Mouse (Mus musculus) heart, postnatal 25 days (tissue): ENCODE results near the gene Jade1. TPM values are rescaled to one million over a fixed set of nuclear protein-coding genes. Genes with fewer than 3 reads are reported as not detected.

Experiments used
- DNase-seq: peaks from one replicate; pipeline ENCODE4 v3.0.0; 2022; ENCODE audit warnings: low spot score
- intact Hi-C: fragments of 180-260 bp; cut with DNase I; formaldehyde crosslinking; loops from one replicate; pipeline ENCODE4 v1.15.1; 2025
- total RNA-seq, 2 experiments: library from RNA; stranded (reverse); gene quantifications; 2 replicates each; pipeline ENCODE4 v1.2.3; 2021

Gene Jade1
- total RNA-seq, 2 experiments from 2014 or later, result 29.9 to 36.7 TPM

- intact Hi-C loops, result loop anchor here (5.0 kb wide), 2 partner anchors 246 to 366 kb away; no protein-coding TSS in a partner anchor
These were observed 37.3 kb downstream of the Jade1 start for GRCm38 (mm10) chr3:41592805-41593204.

GRCm38 (mm10) chr3:41594097-41594879, 38.8 kb downstream of the Jade1 start:
- intact Hi-C loops, result loop anchor here (5.0 kb wide), 2 partner anchors 247 to 367 kb away; no protein-coding TSS in a partner anchor
- DNase-seq, result no peak

More at GRCm38 (mm10) chr3:41592805-41593204, 37.3 kb downstream of the Jade1 start:
- DNase-seq, result no peak

GRCm38 (mm10) chr3:41595010-41595409, 39.5 kb downstream of the Jade1 start:
- intact Hi-C loops, result no loop called here
- DNase-seq, result no peak

GRCm38 (mm10) chr3:41597036-41597435, 41.5 kb downstream of the Jade1 start:
- no peak for DNase-seq
- intact Hi-C loops, result no loop called here

GRCm38 (mm10) chr3:41598412-41598811, 42.9 kb downstream of the Jade1 start:
- intact Hi-C loops, result no loop called here

GRCm38 (mm10) chr3:41599226-41599625, 43.7 kb downstream of the Jade1 start:
- intact Hi-C loops, result no loop called here
- DNase-seq, result no peak

More at GRCm38 (mm10) chr3:41598412-41598811, 42.9 kb downstream of the Jade1 start:
- no peak for DNase-seq

- intact Hi-C loops, result loop anchor here (5.0 kb wide), 2 partner anchors 33 to 418 kb away; no protein-coding TSS in a partner anchor
These were observed 44.5 kb downstream of the Jade1 start for GRCm38 (mm10) chr3:41599806-41600589.

GRCm38 (mm10) chr3:41601226-41602020, 45.9 kb downstream of the Jade1 start:
- intact Hi-C loops, result loop anchor here (5.0 kb wide), 2 partner anchors 34 to 419 kb away; no protein-coding TSS in a partner anchor
- DNase-seq, result no peak

More at GRCm38 (mm10) chr3:41599806-41600589, 44.5 kb downstream of the Jade1 start:
- DNase-seq, result no peak

GRCm38 (mm10) chr3:41602933-41603332, 47.4 kb downstream of the Jade1 start:
- DNase-seq, result no peak
- intact Hi-C loops, result loop anchor here (5.0 kb wide), 2 partner anchors 36 to 421 kb away; no protein-coding TSS in a partner anchor

- intact Hi-C loops, result loop anchor here (5.0 kb wide), 2 partner anchors 36 to 421 kb away; no protein-coding TSS in a partner anchor
These were observed 48.0 kb downstream of the Jade1 start for GRCm38 (mm10) chr3:41603470-41604019.

GRCm38 (mm10) chr3:41604629-41605321, 49.2 kb downstream of the Jade1 start:
- no peak for DNase-seq
- intact Hi-C loops, result loop anchor here (5.0 kb wide), 2 partner anchors 37 to 422 kb away; no protein-coding TSS in a partner anchor

More at GRCm38 (mm10) chr3:41603470-41604019, 48.0 kb downstream of the Jade1 start:
- no peak for DNase-seq

GRCm38 (mm10) chr3:41605601-41606329, 50.2 kb downstream of the Jade1 start:
- intact Hi-C loops, result no loop called here
- no peak for DNase-seq

GRCm38 (mm10) chr3:41606330-41606664, 50.8 kb downstream of the Jade1 start:
- intact Hi-C loops, result no loop called here
- no peak for DNase-seq

- DNase-seq, result no peak
- intact Hi-C loops, result no loop called here
These were observed 51.5 kb downstream of the Jade1 start for GRCm38 (mm10) chr3:41607050-41607449.

- intact Hi-C loops, result no loop called here
- no peak for DNase-seq
These were observed 51.9 kb downstream of the Jade1 start for GRCm38 (mm10) chr3:41607467-41607866.

- intact Hi-C loops, result no loop called here
- DNase-seq, result no peak
These were observed 53.5 kb downstream of the Jade1 start for GRCm38 (mm10) chr3:41609071-41609470.

- intact Hi-C loops, result no loop called here
- DNase-seq, result no peak
These were observed 56.7 kb downstream of the Jade1 start for GRCm38 (mm10) chr3:41612211-41612610.

GRCm38 (mm10) chr3:41613706-41614105, 58.2 kb downstream of the Jade1 start:
- intact Hi-C loops, result no loop called here
- no peak for DNase-seq
